Mouse (Mus musculus) gastrocnemius, adult 2 months (tissue): Measurements from ENCODE around the gene Pacsin2. TPM values are rescaled to one million over a fixed set of nuclear protein-coding genes. Genes with fewer than 3 reads are reported as not detected.
A peak's percentile ranks its signal among the peaks of the same experiment; 100 is the strongest.

ENCODE experiments used
- DNase-seq: peaks from one replicate; pipeline ENCODE4 v3.0.0; 2022
- H3K27ac ChIP-seq: fragments of 200-600 bp; 2 replicates; pipeline ENCODE4 v1.8.1; 2022; ENCODE audit warnings: mild to moderate bottlenecking
- H3K4me3 ChIP-seq: fragments of 200-600 bp; 2 replicates; pipeline ENCODE4 v1.8.1; 2022; ENCODE audit warnings: mild to moderate bottlenecking, moderate library complexity
- CTCF ChIP-seq: fragments of 200-600 bp; IDR thresholded peaks from 2 replicates; pipeline ENCODE4 v1.8.1; 2022; ENCODE audit warnings: antibody characterized with exemption, mild to moderate bottlenecking, moderate library complexity
- intact Hi-C: fragments of 180-260 bp; cut with DNase I; formaldehyde crosslinking; loops from one replicate; pipeline ENCODE4 v1.15.1; 2025
- total RNA-seq, 2 experiments: library from RNA; stranded (reverse); gene quantifications; 2 replicates each; pipeline ENCODE4 v1.2.3; 2021

The Pacsin2 gene
- total RNA-seq, 2 experiments from 2014 or later = 43.7 to 70.1 TPM

- H3K27ac ChIP-seq = no peak overlapping the region
- intact Hi-C loops = no loop called here
- TF ChIP-seq CTCF = no peak
These were observed 30.1 kb upstream of the Pacsin2 start for GRCm38 (mm10) chr15:83494572-83494920.

GRCm38 (mm10) chr15:83493856-83494571 lies 29.6 kb upstream of the Pacsin2 start:
- TF ChIP-seq CTCF = no peak
- no peak overlapping the region for H3K4me3 ChIP-seq
- no peak overlapping the region for H3K27ac ChIP-seq
- DNase-seq = no peak
- intact Hi-C loops = no loop called here

More at GRCm38 (mm10) chr15:83494572-83494920, 30.1 kb upstream of the Pacsin2 start:
- DNase-seq = no peak
- H3K4me3 ChIP-seq = no peak overlapping the region

GRCm38 (mm10) chr15:83491891-83492290 lies 27.5 kb upstream of the Pacsin2 start:
- intact Hi-C loops = no loop called here
- TF ChIP-seq CTCF = no peak
- Histone ChIP-seq H3K4me3 (no peak overlapping the region), H3K27ac (no peak overlapping the region)
- DNase-seq = peak; percentile 37

- no peak for TF ChIP-seq CTCF
- intact Hi-C loops = no loop called here
- Histone ChIP-seq H3K4me3 (no peak overlapping the region), H3K27ac (no peak overlapping the region)
- DNase-seq = no peak
These were observed 25.1 kb upstream of the Pacsin2 start for GRCm38 (mm10) chr15:83489471-83489870.

- intact Hi-C loops = no loop called here
- 0 out of 2 replicates have a peak overlapping the region, but pooled peaks have one; percentile 8 for H3K27ac ChIP-seq
- no peak for TF ChIP-seq CTCF
- DNase-seq = no peak
- H3K4me3 ChIP-seq = no peak overlapping the region
These were observed 23.2 kb upstream of the Pacsin2 start for GRCm38 (mm10) chr15:83487477-83488115.

- TF ChIP-seq CTCF = no peak
- DNase-seq = no peak
- no peak overlapping the region for H3K27ac ChIP-seq
- H3K4me3 ChIP-seq = no peak overlapping the region
- intact Hi-C loops = no loop called here
These were observed 19.9 kb upstream of the Pacsin2 start for GRCm38 (mm10) chr15:83484311-83484710.

GRCm38 (mm10) chr15:83483482-83483881 lies 19.1 kb upstream of the Pacsin2 start:
- Histone ChIP-seq H3K27ac (no peak overlapping the region), H3K4me3 (no peak overlapping the region)
- peak; percentile 61 for TF ChIP-seq CTCF
- intact Hi-C loops = no loop called here
- peak; percentile 42 for DNase-seq

- no peak overlapping the region for H3K4me3 ChIP-seq
- no peak for DNase-seq
- no peak overlapping the region for H3K27ac ChIP-seq
- TF ChIP-seq CTCF = no peak
- intact Hi-C loops = no loop called here
These were observed 18.3 kb upstream of the Pacsin2 start for GRCm38 (mm10) chr15:83482645-83483224.

- DNase-seq = no peak
- no peak overlapping the region for H3K4me3 ChIP-seq
- intact Hi-C loops = no loop called here
- no peak for TF ChIP-seq CTCF
- no peak overlapping the region for H3K27ac ChIP-seq
These were observed 16.9 kb upstream of the Pacsin2 start for GRCm38 (mm10) chr15:83481236-83481780.

GRCm38 (mm10) chr15:83479818-83480217 lies 15.4 kb upstream of the Pacsin2 start:
- no peak for DNase-seq
- Histone ChIP-seq H3K27ac (no peak overlapping the region), H3K4me3 (no peak overlapping the region)
- no peak for TF ChIP-seq CTCF
- intact Hi-C loops = no loop called here

- Histone ChIP-seq H3K27ac (no peak overlapping the region), H3K4me3 (no peak overlapping the region)
- no peak for TF ChIP-seq CTCF
- no peak for DNase-seq
- intact Hi-C loops = no loop called here
These were observed 13.7 kb upstream of the Pacsin2 start for GRCm38 (mm10) chr15:83478096-83478495.

- Histone ChIP-seq H3K4me3 (no peak overlapping the region), H3K27ac (peak overlapping the region; percentile 38; the same call in 1 of the 2 replicates)
- TF ChIP-seq CTCF = no peak
- intact Hi-C loops = no loop called here
- no peak for DNase-seq
These were observed 12.3 kb upstream of the Pacsin2 start for GRCm38 (mm10) chr15:83476593-83477273.

GRCm38 (mm10) chr15:83474466-83474836 lies 10.0 kb upstream of the Pacsin2 start:
- intact Hi-C loops = no loop called here
- TF ChIP-seq CTCF = no peak
- H3K4me3 ChIP-seq = no peak overlapping the region
- no peak for DNase-seq
- H3K27ac ChIP-seq = peak overlapping the region; percentile 80
